Mouse (Mus musculus) megakaryocyte, embryonic 14.5 days (primary cell): ENCODE measurements around the gene Fam13c. TPM values are rescaled to one million over a fixed set of nuclear protein-coding genes. Genes with fewer than 3 reads are reported as not detected.
"Not testable (repeated sequence)": the region's sequence is repeated elsewhere in the genome, so short reads cannot be mapped to it uniquely, and the experiment has no call there.

Source experiments
- H3K27me3 ChIP-seq: replicated peaks from 2 replicates; pipeline ENCODE3; 2012; ENCODE audit warnings: inconsistent platforms
- H3K36me3 ChIP-seq: replicated peaks from 2 replicates; pipeline ENCODE3; 2012; ENCODE audit warnings: low read length, inconsistent platforms, mixed read lengths
- H3K4me1 ChIP-seq: 2 replicates; pipeline ENCODE4 v1.6.1; 2012; ENCODE audit warnings: inconsistent platforms
- H3K4me3 ChIP-seq: replicated peaks from 2 replicates; pipeline ENCODE3; 2012; ENCODE audit warnings: moderate library complexity, mild to moderate bottlenecking, inconsistent platforms
- H3K9me3 ChIP-seq: 2 replicates; pipeline ENCODE4 v1.6.1; 2012; ENCODE audit warnings: inconsistent platforms
- FLI1 ChIP-seq: IDR thresholded peaks from 2 replicates; pipeline ENCODE4 v1.6.1; 2012; ENCODE audit warnings: low read length, inconsistent platforms, mixed read lengths
- GATA1 ChIP-seq: IDR thresholded peaks from 3 replicates; pipeline ENCODE4 v1.6.1; 2012; ENCODE audit warnings: mixed read lengths, low read length, inconsistent platforms, borderline replicate concordance
- polyA plus RNA-seq: library from polyadenylated mRNA; stranded (reverse); fragments of >175 nt; gene quantifications from 2 replicates; pipeline ENCODE4 v1.2.3, GENCODE M21; 2012; ENCODE audit warnings: low replicate concordance; ENCODE audit not compliant: insufficient read depth

Gene Fam13c
- polyA plus RNA-seq, 1 experiment, result not detected

DNA sequence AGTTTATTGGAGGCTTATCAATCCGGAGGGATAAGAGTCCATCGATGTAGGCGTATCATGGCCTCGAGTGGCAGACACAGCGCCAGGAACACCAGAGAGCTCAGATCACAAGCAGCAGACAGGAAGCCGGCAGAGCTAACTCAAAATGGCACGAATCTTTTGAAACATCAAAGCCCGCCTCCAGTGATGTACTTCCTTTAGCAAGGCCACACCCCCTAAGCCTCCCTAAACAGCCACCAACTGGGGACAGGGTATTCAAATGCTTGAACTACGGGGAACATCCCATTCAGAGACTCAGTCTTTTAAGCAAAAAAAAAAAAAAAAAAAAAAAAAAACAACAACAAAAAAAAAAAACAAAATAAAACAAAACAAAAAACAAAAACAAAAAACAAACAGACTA, 10.9 kb upstream of the Fam13c start:
- no peaks in the 10 kb centered on the region for H3K27me3 ChIP-seq
- peaks cover 52% of the 10 kb centered on the region for H3K9me3 ChIP-seq
- no peaks in the 10 kb centered on the region for H3K36me3 ChIP-seq
- TF ChIP-seq FLI1, result no peak
- no peak overlapping the region for H3K4me3 ChIP-seq
- no peaks in the 10 kb centered on the region for H3K4me1 ChIP-seq

DNA sequence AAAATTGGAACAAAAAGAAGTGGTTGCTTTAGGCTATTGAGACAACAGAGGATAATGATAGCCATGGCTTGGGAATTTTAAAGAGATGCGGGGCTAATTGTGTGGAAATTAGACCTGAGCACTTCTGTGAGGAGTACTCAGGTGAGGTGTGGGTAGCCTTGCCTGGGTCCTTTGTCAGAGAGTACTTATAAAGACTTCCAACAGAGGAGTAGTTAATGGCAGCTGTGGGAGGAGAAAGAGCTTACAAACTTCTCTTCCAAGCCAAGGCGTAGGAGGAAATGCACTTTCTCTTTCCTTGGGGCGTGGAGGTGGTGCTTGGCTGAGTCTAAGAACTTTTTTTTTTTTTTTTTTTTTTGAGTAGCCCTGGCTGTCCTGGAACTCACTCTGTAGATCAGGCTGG, 6.9 kb upstream of the Fam13c start:
- Histone ChIP-seq H3K27me3 (no peaks in the 10 kb centered on the region), H3K36me3 (no peaks in the 10 kb centered on the region), H3K9me3 (peaks cover 48% of the 10 kb centered on the region), H3K4me3 (no peak overlapping the region), H3K4me1 (no peaks in the 10 kb centered on the region)
- TF ChIP-seq GATA1, result no peak
- no peak for TF ChIP-seq FLI1

DNA sequence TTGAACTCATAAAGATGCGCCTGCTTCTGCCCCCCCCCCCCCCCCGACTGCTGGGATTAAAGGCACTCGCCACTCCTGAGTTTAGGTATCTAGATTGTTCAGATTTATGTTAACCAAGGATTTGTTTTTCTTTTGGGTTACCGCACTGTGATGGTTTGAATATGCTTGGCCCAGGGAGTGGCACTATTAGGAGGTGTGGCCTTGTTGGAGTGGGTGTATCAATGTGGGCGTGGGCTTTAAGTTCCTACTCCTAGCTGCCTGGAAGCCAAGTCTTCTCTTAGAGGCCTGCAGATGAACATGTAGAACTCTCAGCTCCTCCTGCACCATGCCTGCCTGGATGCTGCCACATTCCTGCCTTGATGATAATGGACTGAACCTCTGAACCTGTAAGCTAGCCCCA, 6.5 kb upstream of the Fam13c start:
- not testable (repeated sequence) for H3K36me3 ChIP-seq, H3K4me1 ChIP-seq, H3K4me3 ChIP-seq, H3K27me3 ChIP-seq
- H3K9me3 ChIP-seq, result peaks cover 48% of the 10 kb centered on the region

GRCm38 (mm10) chr10:70436656-70437055, 3.6 kb upstream of the Fam13c start:
- Histone ChIP-seq H3K4me1 (peaks cover 4% of the 10 kb centered on the region; the same call in 1 of the 2 replicates), H3K4me3 (no peak overlapping the region), H3K9me3 (peaks cover 37% of the 10 kb centered on the region), H3K36me3 (no peaks in the 10 kb centered on the region), H3K27me3 (peaks cover 16% of the 10 kb centered on the region)
- TF ChIP-seq FLI1 (no peak), GATA1 (no peak)

DNA sequence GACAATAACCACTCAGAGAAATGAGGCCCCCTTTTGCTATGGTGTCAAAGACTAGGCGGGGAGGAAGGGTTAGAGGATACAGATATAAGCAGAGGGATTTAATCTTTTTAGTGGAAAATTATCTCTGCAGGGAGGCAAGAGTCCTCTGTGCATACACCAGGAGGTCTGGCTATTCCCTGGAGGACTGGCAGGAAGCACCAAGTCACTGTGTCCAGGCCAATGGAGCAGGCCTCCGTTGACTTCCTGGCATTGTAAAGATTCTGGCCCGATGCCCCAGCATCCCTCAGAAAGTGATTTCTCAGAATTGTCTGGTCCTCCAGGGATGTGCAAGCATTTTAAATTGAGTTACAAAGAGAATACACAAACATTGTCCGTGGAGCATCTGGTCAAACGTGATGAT, 3.0 kb upstream of the Fam13c start:
- Histone ChIP-seq H3K27me3 (peaks cover 16% of the 10 kb centered on the region), H3K9me3 (peaks cover 34% of the 10 kb centered on the region)
- TF ChIP-seq GATA1 (no peak), FLI1 (no peak)

GRCm38 (mm10) chr10:70440639-70441461, 569 bp downstream of the Fam13c start:
- Histone ChIP-seq H3K27me3 (peaks cover 16% of the 10 kb centered on the region), H3K4me1 (peaks cover 4% of the 10 kb centered on the region; the same call in 1 of the 2 replicates), H3K4me3 (peak overlapping the region; percentile 84), H3K36me3 (no peaks in the 10 kb centered on the region), H3K9me3 (peaks cover 30% of the 10 kb centered on the region)
- TF ChIP-seq FLI1 (no peak), GATA1 (no peak)

More for the DNA sequence above, 3.0 kb upstream of the Fam13c start:
- Histone ChIP-seq H3K4me1 (peaks cover 4% of the 10 kb centered on the region; the same call in 1 of the 2 replicates), H3K4me3 (no peak overlapping the region), H3K36me3 (no peaks in the 10 kb centered on the region)

GRCm38 (mm10) chr10:70442156-70442555, 1.9 kb downstream of the Fam13c start:
- TF ChIP-seq GATA1, result no peak
- Histone ChIP-seq H3K36me3 (no peaks in the 10 kb centered on the region), H3K4me3 (no peak overlapping the region), H3K4me1 (peaks cover 4% of the 10 kb centered on the region; the same call in 1 of the 2 replicates), H3K27me3 (peaks cover 16% of the 10 kb centered on the region), H3K9me3 (peaks cover 30% of the 10 kb centered on the region)

- TF ChIP-seq FLI1 (no peak), GATA1 (no peak)
- H3K36me3 ChIP-seq, result no peaks in the 10 kb centered on the region
- peaks cover 4% of the 10 kb centered on the region; the same call in 1 of the 2 replicates for H3K4me1 ChIP-seq
- peaks cover 16% of the 10 kb centered on the region for H3K27me3 ChIP-seq
- peaks cover 26% of the 10 kb centered on the region for H3K9me3 ChIP-seq
- H3K4me3 ChIP-seq, result no peak overlapping the region
These were observed 2.3 kb downstream of the Fam13c start for GRCm38 (mm10) chr10:70442623-70443022.

DNA sequence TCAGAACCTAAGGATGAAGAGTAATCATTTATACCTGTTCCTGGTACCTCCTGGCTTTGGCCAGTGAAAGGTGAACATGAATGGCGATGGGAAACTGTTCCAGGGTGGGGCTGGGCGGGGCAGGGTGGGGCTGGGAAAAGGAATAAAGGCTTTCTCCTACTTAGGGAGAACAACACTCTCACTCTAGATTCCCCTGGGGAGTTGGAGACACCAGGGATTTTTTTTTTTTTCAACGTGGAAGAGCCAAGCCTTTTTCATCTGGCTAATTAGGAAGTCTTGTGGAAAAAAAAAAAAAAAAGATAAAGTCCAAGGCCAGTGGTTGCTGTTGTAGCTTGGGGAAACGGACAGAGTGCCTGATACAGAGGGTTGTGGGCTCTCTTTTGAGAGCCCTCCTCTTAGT, 7.5 kb downstream of the Fam13c start:
- no peak for TF ChIP-seq GATA1
- no peak for TF ChIP-seq FLI1
- Histone ChIP-seq H3K36me3 (no peaks in the 10 kb centered on the region), H3K9me3 (peaks cover 46% of the 10 kb centered on the region), H3K27me3 (no peaks in the 10 kb centered on the region), H3K4me1 (no peaks in the 10 kb centered on the region), H3K4me3 (no peak overlapping the region)

DNA sequence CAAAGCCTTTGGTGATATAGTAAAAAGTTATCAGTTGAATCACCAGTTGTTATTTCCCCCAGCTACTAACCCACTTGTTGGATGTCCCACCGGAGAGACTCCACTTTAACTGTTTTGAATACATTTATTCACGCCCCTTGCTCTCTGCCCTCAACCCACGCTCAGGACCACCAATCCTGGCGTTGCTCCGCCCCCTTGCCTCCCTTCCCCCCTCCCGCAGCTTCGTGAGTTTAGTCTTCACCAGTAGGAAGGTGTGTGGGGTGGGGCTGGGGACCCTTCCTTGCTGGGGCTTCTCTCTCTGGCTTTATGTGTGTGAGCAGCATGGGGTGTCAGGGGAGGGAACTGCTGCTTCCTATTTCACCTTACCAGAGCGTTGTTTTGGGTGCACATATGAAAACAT, 8.9 kb downstream of the Fam13c start:
- Histone ChIP-seq H3K4me1 (no peaks in the 10 kb centered on the region), H3K27me3 (no peaks in the 10 kb centered on the region), H3K4me3 (no peak overlapping the region), H3K36me3 (no peaks in the 10 kb centered on the region), H3K9me3 (peaks cover 49% of the 10 kb centered on the region)
- TF ChIP-seq GATA1, result no peak
- TF ChIP-seq FLI1, result no peak
